Mouse (Mus musculus): ENCODE measurements around the gene Zfp536.

- TF ChIP-seq CTCF (IDR thresholded peaks at IDR 0.05; ENCODE audit: control insufficient read depth, insufficient read depth, low read length) (no peak), POLR2A (IDR thresholded peaks at IDR 0.05; ENCODE audit: borderline replicate concordance, control insufficient read depth, low read depth, low read length) (no peak)
Observed at GRCm38 (mm10) chr7:37552384-37552783, 221.1 kb downstream of the Zfp536 start.
